Mouse (Mus musculus): ENCODE measurements around the gene Rgsl1.

DNA sequence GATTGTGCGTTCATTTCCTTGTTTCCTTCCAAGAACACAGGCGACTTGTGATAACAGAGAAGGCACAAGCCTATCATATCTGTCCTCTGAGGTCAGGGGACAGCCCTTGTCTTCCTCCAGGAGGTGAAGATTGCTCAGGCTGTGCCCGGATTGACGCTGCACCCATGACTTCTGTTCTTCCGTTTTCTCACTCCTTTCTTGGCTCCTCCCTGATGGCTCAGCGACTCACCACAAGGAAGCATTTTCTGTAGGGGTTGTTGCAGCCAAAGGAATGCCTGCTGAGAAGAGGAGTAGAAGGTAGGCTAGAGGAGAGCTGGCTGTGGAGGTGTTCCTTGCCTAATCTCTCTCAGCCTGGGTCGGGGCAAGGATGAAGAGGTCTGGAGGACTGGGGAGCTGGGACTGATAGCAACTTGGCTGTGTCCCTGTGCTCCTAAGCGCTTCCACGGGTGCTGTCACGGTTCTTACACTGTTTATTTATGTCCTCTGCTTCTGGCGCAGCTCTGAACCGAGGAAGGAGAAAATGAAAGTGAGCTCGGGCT is 92.1 kb downstream of the Rgsl1 start:
- TF ChIP-seq CTCF (IDR thresholded peaks at IDR 0.05 in 2 of 3, conservative IDR thresholded peaks at IDR 0.05 in 1 of 3; ENCODE audit: control insufficient read depth in 1 of 3, insufficient read depth in 1 of 3, low read depth in 2 of 3, low read length in 3 of 3, poor library complexity in 1 of 3, severe bottlenecking in 1 of 3) (no peak), POLR2AphosphoS2 (IDR thresholded peaks at IDR 0.05; ENCODE audit: low read length) (no peak), ZNF384 (IDR thresholded peaks at IDR 0.05; ENCODE audit: low read depth, low read length) (no peak), POLR2A (IDR thresholded peaks at IDR 0.05; ENCODE audit: control insufficient read depth in 1 of 2, insufficient read depth in 1 of 2, low read depth in 1 of 2, low read length in 2 of 2, poor library complexity in 1 of 2) (peak in 1 of 2 experiments; percentile 60; a peak in 2 of 4 replicates), ZMIZ1 (IDR thresholded peaks at IDR 0.05; ENCODE audit: low read depth, low read length) (no peak), POLR2AphosphoS5 (IDR thresholded peaks at IDR 0.05; ENCODE audit: borderline replicate concordance, low read depth, low read length) (no peak), MAZ (IDR thresholded peaks at IDR 0.05; ENCODE audit: low read depth, low read length) (no peak), EP300 (IDR thresholded peaks at IDR 0.05; ENCODE audit: low read depth in 1 of 2, low read length in 2 of 2) (peak; percentile 9 to 42; a peak in 2 of 4 replicates), RCOR1 (IDR thresholded peaks at IDR 0.05; ENCODE audit: low read depth, low read length) (no peak), TCF12 (IDR thresholded peaks at IDR 0.05; ENCODE audit: low read depth, low read length) (peak; percentile 26; the same call in 1 of the 2 replicates), MYC (IDR thresholded peaks at IDR 0.05; ENCODE audit: low read depth, low read length) (no peak)

Data from MEL (cell line).